Mouse (Mus musculus) testis, adult 2 months (tissue): ENCODE data around the gene 1700019N19Rik.

ENCODE experiments used
- CTCF ChIP-seq: fragments of 200-500 bp; IDR thresholded peaks from 2 replicates; pipeline ENCODE4 v1.5.1; 2012; ENCODE audit warnings: low read depth, mild to moderate bottlenecking, inconsistent platforms, low read length, moderate library complexity; ENCODE audit not compliant: control insufficient read depth, insufficient read depth, insufficient replicate concordance
- POLR2A ChIP-seq: fragments of 200-500 bp; IDR thresholded peaks from 2 replicates; pipeline ENCODE4 v1.6.1; 2012; ENCODE audit warnings: low read depth, mild to moderate bottlenecking, inconsistent platforms, low read length, moderate library complexity; ENCODE audit not compliant: control insufficient read depth

DNA sequence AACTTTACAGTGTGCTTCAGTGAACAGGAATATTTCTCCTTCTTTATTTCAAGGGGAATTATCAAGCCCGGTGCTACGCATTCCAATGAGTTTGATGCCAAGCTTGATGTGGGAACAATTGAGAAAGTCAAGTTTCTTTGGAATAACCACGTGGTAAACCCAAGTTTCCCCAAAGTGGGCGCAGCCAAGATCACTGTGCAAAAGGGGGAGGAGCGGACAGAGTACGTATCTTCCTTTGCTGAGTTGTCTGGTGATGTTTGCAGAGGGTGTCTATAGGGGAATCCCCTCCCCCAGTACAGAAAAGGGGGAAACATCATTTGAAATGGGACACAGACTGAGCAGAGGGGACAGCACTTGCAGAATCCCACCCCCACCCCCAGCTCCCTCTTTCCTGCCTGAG, 53.2 kb downstream of the 1700019N19Rik start:
- TF ChIP-seq CTCF: no peak
- TF ChIP-seq POLR2A: no peak
